Mouse (Mus musculus) embryonic facial prominence, embryonic 13.5 days (tissue): ENCODE results near the gene Magi3. TPM values are rescaled to one million over a fixed set of nuclear protein-coding genes. Genes with fewer than 3 reads are reported as not detected.

Experiments used
- ATAC-seq: fragments of 200-750 bp; cut with Nextera tagmentation; 2 replicates; pipeline ENCODE4 v1.8.0; 2017; ENCODE audit warnings: low read depth; ENCODE audit not compliant: insufficient number of reproducible peaks, insufficient read depth, low FRiP score, low TSS enrichment
- H3K27ac ChIP-seq: fragments of 300-500 bp; sonication (generic); 2 replicates; pipeline ENCODE4 v1.5.1; 2015; ENCODE audit warnings: moderate library complexity, mild to moderate bottlenecking, inconsistent platforms
- H3K27me3 ChIP-seq: fragments of 300-500 bp; sonication (generic); 2 replicates; pipeline ENCODE4 v1.6.1; 2015; ENCODE audit warnings: mild to moderate bottlenecking, inconsistent platforms
- H3K36me3 ChIP-seq: fragments of 300-500 bp; sonication (generic); 2 replicates; pipeline ENCODE4 v1.6.1; 2015; ENCODE audit warnings: mild to moderate bottlenecking, inconsistent platforms
- H3K4me1 ChIP-seq: fragments of 300-500 bp; sonication (generic); 2 replicates; pipeline ENCODE4 v1.6.1; 2015; ENCODE audit warnings: inconsistent platforms
- H3K4me2 ChIP-seq: fragments of 300-500 bp; sonication (generic); 2 replicates; pipeline ENCODE4 v1.6.1; 2015; ENCODE audit warnings: moderate library complexity, mild to moderate bottlenecking, inconsistent platforms
- H3K4me3 ChIP-seq: fragments of 300-500 bp; sonication (generic); 2 replicates; pipeline ENCODE4 v1.5.1; 2015; ENCODE audit warnings: mild to moderate bottlenecking, inconsistent platforms
- H3K9ac ChIP-seq: fragments of 300-500 bp; sonication (generic); 2 replicates; pipeline ENCODE4 v1.6.1; 2015; ENCODE audit warnings: mild to moderate bottlenecking, inconsistent platforms
- H3K9me3 ChIP-seq: fragments of 300-500 bp; sonication (generic); 2 replicates; pipeline ENCODE4 v1.6.1; 2016; ENCODE audit warnings: inconsistent platforms
- WGBS: fragments of 180-500 bp; shearing (Covaris S2); methylation state at CpG from one replicate; pipeline ENCODE4 v1.1.7; 2015; ENCODE audit warnings: mixed read lengths; 5-methylcytosine and 5-hydroxymethylcytosine counted together
- polyA plus RNA-seq: library from polyadenylated mRNA; unstranded; fragments of >200 nt; fragmentation: Nextera tagmentation; extraction: Ambion mirVana; gene quantifications from 2 replicates; pipeline ENCODE4 v1.2.1, GENCODE M21; 2015

Gene Magi3
- polyA plus RNA-seq, 1 experiment from 2014 or later = 5.4 TPM

DNA sequence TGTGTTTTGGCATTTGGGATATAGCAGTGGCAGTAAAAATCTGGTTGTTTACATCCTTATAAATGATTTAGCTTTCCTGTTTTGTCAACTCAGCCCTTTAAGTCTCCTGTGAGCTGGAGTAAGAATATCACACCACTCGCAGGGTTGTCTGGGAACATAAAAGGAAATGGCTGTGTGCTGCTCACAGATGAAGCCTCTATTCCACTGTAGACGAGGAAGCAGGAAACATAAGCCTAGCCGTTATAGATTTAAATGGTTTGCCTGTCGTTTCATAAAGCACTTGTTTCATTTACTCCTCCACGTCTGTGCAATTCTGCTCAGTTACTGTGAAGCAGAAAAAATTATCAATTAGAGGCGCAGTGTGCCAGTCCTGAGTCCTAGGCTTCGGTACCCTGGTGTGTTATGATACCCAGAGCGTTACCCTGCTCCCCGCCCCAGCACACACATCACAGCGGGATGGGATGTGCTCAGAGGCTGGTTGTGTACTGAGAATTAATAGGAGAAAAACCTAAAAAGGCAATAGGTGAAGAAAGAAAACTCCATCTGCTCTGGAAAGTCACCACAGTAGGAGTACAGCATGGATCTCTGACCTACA lies 17.8 kb upstream of the Magi3 start:
- Histone ChIP-seq H3K4me3 (no peak overlapping the region), H3K27ac (no peak overlapping the region), H3K9me3 (no peaks in the 10 kb centered on the region), H3K4me2 (no peak overlapping the region), H3K36me3 (no peaks in the 10 kb centered on the region), H3K9ac (no peak overlapping the region), H3K27me3 (no peaks in the 10 kb centered on the region), H3K4me1 (peaks cover 8% of the 10 kb centered on the region; the same call in 1 of the 2 replicates)
- WGBS = 60% methylated on average over 10 of the region's 10 CpGs
- no peak for ATAC-seq

DNA sequence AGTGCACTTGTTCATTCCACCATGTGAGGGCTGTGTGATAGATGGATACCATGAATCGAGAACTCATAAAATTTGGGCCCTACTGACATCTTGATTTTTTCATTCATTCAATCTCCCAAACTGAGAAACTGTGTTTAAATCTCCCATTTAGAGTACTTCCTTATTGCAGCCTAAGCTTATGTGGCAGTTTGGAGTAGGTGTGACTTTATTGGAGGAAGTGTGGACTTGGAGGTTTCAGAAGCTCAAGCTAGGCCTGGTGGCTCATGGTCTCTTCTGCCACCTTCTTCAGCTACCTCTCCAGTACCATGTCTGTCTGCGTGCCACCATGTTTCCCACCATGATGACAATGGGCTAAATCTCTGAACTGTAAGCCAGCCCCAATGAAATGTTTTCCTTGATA lies 15.9 kb upstream of the Magi3 start:
- H3K4me3 ChIP-seq = no peak overlapping the region
- H3K36me3 ChIP-seq = no peaks in the 10 kb centered on the region
- ATAC-seq = no peak
- WGBS = 94% methylated on average over 2 of the region's 2 CpGs
- H3K9ac ChIP-seq = no peak overlapping the region
- no peaks in the 10 kb centered on the region for H3K27me3 ChIP-seq
- H3K4me2 ChIP-seq = no peak overlapping the region
- no peaks in the 10 kb centered on the region for H3K9me3 ChIP-seq
- H3K27ac ChIP-seq = no peak overlapping the region
- peaks cover 8% of the 10 kb centered on the region; the same call in 1 of the 2 replicates for H3K4me1 ChIP-seq

DNA sequence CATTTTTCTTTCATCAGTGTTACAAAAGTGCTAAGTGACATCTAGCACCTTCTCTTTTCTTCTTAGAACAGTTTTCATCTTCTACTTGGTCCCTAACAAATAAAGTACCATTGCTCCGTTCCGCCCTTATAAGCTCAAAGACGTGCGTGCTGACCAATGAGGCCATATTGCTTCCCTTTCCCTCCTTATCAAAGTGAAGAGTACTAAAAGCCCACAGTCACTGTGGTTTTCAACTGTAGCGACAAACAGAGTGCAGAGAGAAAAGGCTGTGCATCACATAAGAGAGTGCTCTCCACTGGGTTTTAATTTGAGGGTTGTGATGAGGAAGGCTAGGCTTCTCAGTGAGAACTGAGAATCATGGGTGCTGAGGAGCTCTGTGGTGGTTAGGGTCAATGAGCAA lies 14.9 kb upstream of the Magi3 start:
- Histone ChIP-seq H3K4me3 (no peak overlapping the region), H3K4me1 (peaks cover 8% of the 10 kb centered on the region; the same call in 1 of the 2 replicates), H3K27ac (no peak overlapping the region), H3K9ac (no peak overlapping the region), H3K36me3 (no peaks in the 10 kb centered on the region), H3K9me3 (no peaks in the 10 kb centered on the region), H3K4me2 (no peak overlapping the region), H3K27me3 (no peaks in the 10 kb centered on the region)
- 94% methylated on average over 5 of the region's 5 CpGs for WGBS
- ATAC-seq = no peak

GRCm38 (mm10) chr3:104233366-104234312 lies 13.5 kb upstream of the Magi3 start:
- Histone ChIP-seq H3K4me3 (no peak overlapping the region), H3K36me3 (no peaks in the 10 kb centered on the region), H3K4me2 (no peak overlapping the region), H3K27me3 (no peaks in the 10 kb centered on the region), H3K4me1 (peaks cover 8% of the 10 kb centered on the region; the same call in 1 of the 2 replicates), H3K9me3 (no peaks in the 10 kb centered on the region), H3K9ac (no peak overlapping the region), H3K27ac (no peak overlapping the region)
- ATAC-seq = no peak
- 59% methylated on average over 7 of the region's 7 CpGs for WGBS

- no peaks in the 10 kb centered on the region for H3K9me3 ChIP-seq
- H3K4me3 ChIP-seq = no peak overlapping the region
- 0 out of 2 replicates have a peak, but pooled peaks cover 3% of the 10 kb centered on the region for H3K4me1 ChIP-seq
- no peak overlapping the region for H3K9ac ChIP-seq
- no peak for ATAC-seq
- H3K27me3 ChIP-seq = no peaks in the 10 kb centered on the region
- H3K27ac ChIP-seq = no peak overlapping the region
- H3K36me3 ChIP-seq = no peaks in the 10 kb centered on the region
- 42% methylated on average over 5 of the region's 5 CpGs for WGBS
- no peak overlapping the region for H3K4me2 ChIP-seq
These were observed 7.4 kb upstream of the Magi3 start for GRCm38 (mm10) chr3:104227438-104228111.

- Histone ChIP-seq H3K27me3 (no peaks in the 10 kb centered on the region), H3K4me1 (0 out of 2 replicates have a peak, but pooled peaks cover 3% of the 10 kb centered on the region), H3K4me3 (no peak overlapping the region), H3K4me2 (no peak overlapping the region), H3K27ac (no peak overlapping the region), H3K36me3 (no peaks in the 10 kb centered on the region), H3K9ac (no peak overlapping the region), H3K9me3 (no peaks in the 10 kb centered on the region)
- 33% methylated on average over 7 of the region's 7 CpGs for WGBS
- ATAC-seq = no peak
These were observed 6.6 kb upstream of the Magi3 start for GRCm38 (mm10) chr3:104226731-104227130.

GRCm38 (mm10) chr3:104221156-104221555 lies 982 bp upstream of the Magi3 start:
- Histone ChIP-seq H3K4me1 (0 out of 2 replicates have a peak, but pooled peaks cover 12% of the 10 kb centered on the region), H3K27me3 (no peaks in the 10 kb centered on the region), H3K27ac (peak overlapping the region; percentile 55), H3K4me3 (peak overlapping the region; percentile 78), H3K9ac (peak overlapping the region; percentile 72), H3K9me3 (no peaks in the 10 kb centered on the region), H3K36me3 (no peaks in the 10 kb centered on the region), H3K4me2 (peak overlapping the region; percentile 90)
- ATAC-seq = no peak
- 13% methylated on average over 11 of the region's 11 CpGs for WGBS

- peak overlapping the region; percentile 78 for H3K4me3 ChIP-seq
- ATAC-seq = peak; percentile 13
- H3K27me3 ChIP-seq = no peaks in the 10 kb centered on the region
- WGBS = under 1% methylated on average over 105 of the region's 107 CpGs
- peak overlapping the region; percentile 90 for H3K4me2 ChIP-seq
- H3K9ac ChIP-seq = peak overlapping the region; percentile 80
- H3K9me3 ChIP-seq = no peaks in the 10 kb centered on the region
- H3K4me1 ChIP-seq = 0 out of 2 replicates have a peak, but pooled peaks cover 12% of the 10 kb centered on the region
- H3K36me3 ChIP-seq = no peaks in the 10 kb centered on the region
- peak overlapping the region; percentile 93 for H3K27ac ChIP-seq
These were observed 461 bp downstream of the Magi3 start for GRCm38 (mm10) chr3:104219531-104220294.

DNA sequence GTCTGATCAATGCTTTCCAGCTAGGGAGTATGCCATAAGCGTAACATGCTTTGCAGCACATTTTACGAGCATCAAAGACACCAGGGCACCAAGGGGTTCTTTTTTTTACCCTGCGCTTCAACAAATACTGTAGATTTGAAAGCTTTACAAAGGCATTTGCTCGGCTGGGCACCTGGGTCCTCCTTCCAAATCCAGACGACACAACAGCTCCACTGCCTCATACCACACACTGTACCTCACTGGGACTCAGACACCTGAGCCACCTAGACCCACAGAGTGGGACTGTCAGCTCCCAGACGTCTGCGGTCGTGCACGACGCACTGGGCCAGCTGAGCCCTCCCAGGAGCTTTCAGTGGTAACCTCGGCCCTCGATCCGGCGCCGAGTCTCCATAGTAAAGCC lies 1.2 kb downstream of the Magi3 start:
- peak overlapping the region; percentile 80 for H3K9ac ChIP-seq
- no peaks in the 10 kb centered on the region for H3K9me3 ChIP-seq
- no peaks in the 10 kb centered on the region for H3K36me3 ChIP-seq
- WGBS = 2% methylated on average over 15 of the region's 15 CpGs
- peak overlapping the region; percentile 90 for H3K4me2 ChIP-seq
- 0 out of 2 replicates have a peak, but pooled peaks cover 12% of the 10 kb centered on the region for H3K4me1 ChIP-seq
- no peak for ATAC-seq
- H3K4me3 ChIP-seq = peak overlapping the region; percentile 78
- no peak overlapping the region for H3K27ac ChIP-seq
- H3K27me3 ChIP-seq = no peaks in the 10 kb centered on the region

GRCm38 (mm10) chr3:104189823-104190222 lies 30.4 kb downstream of the Magi3 start:
- no peak for ATAC-seq
- H3K4me1 ChIP-seq = no peaks in the 10 kb centered on the region
- H3K9ac ChIP-seq = no peak overlapping the region
- no peak overlapping the region for H3K4me2 ChIP-seq
- no peaks in the 10 kb centered on the region for H3K27me3 ChIP-seq
- H3K4me3 ChIP-seq = no peak overlapping the region
- no peak overlapping the region for H3K27ac ChIP-seq
- WGBS = 94% methylated on average over 2 of the region's 2 CpGs
- no peaks in the 10 kb centered on the region for H3K9me3 ChIP-seq
- H3K36me3 ChIP-seq = no peaks in the 10 kb centered on the region

- H3K27ac ChIP-seq = no peak overlapping the region
- no peaks in the 10 kb centered on the region for H3K4me1 ChIP-seq
- H3K9ac ChIP-seq = no peak overlapping the region
- whole genome bisulfite sequencing = 96% methylated on average over 1 of the region's 1 CpGs
- H3K4me2 ChIP-seq = no peak overlapping the region
- H3K27me3 ChIP-seq = no peaks in the 10 kb centered on the region
- no peaks in the 10 kb centered on the region for H3K9me3 ChIP-seq
- no peaks in the 10 kb centered on the region for H3K36me3 ChIP-seq
- no peak for ATAC-seq
- no peak overlapping the region for H3K4me3 ChIP-seq
These were observed 30.9 kb downstream of the Magi3 start for GRCm38 (mm10) chr3:104189234-104189633.
